Mouse (Mus musculus): ENCODE data around the gene Hoxc4. TPM values are rescaled to one million over a fixed set of nuclear protein-coding genes. Genes with fewer than 3 reads are reported as not detected.
A peak's percentile ranks its signal among the peaks of the same experiment; 100 is the strongest.

Gene Hoxc4
- polyA plus RNA-seq, 1 experiment from 2014 or later: 0.11 TPM

- Histone ChIP-seq H3K36me3 (no peaks in the 10 kb centered on the region), H3K4me3 (replicated peaks) (no peak overlapping the region), H3K27me3 (peaks cover 100% of the 10 kb centered on the region), H3K27ac (no peak overlapping the region), H3K4me2 (replicated peaks) (no peak overlapping the region), H3K4me1 (replicated peaks) (no peaks in the 10 kb centered on the region), H3K9me3 (no peaks in the 10 kb centered on the region), H3K9ac (replicated peaks) (no peak overlapping the region)
- WGBS: 5% methylated on average over 5 of the region's 5 CpGs
- ATAC-seq: no peak
These were observed 12.9 kb upstream of the Hoxc4 start for GRCm38 (mm10) chr15:103005797-103006196.

- 8% methylated on average over 1 of the region's 1 CpGs for WGBS
- no peak overlapping the region for H3K9ac ChIP-seq (replicated peaks)
- H3K27me3 ChIP-seq: peaks cover 100% of the 10 kb centered on the region
- H3K9me3 ChIP-seq: no peaks in the 10 kb centered on the region
- no peak for ATAC-seq
- H3K4me3 ChIP-seq (replicated peaks): no peak overlapping the region
- no peaks in the 10 kb centered on the region for H3K36me3 ChIP-seq
- H3K4me2 ChIP-seq (replicated peaks): no peak overlapping the region
- no peaks in the 10 kb centered on the region for H3K4me1 ChIP-seq (replicated peaks)
- no peak overlapping the region for H3K27ac ChIP-seq
These were observed 12.4 kb upstream of the Hoxc4 start for GRCm38 (mm10) chr15:103006326-103006725.

GRCm38 (mm10) chr15:103009265-103010111 lies 9.2 kb upstream of the Hoxc4 start:
- no peak for ATAC-seq
- no peak overlapping the region for H3K27ac ChIP-seq

GRCm38 (mm10) chr15:103010112-103010846 lies 8.5 kb upstream of the Hoxc4 start:
- H3K27me3 ChIP-seq: peaks cover 99% of the 10 kb centered on the region
- H3K36me3 ChIP-seq: no peaks in the 10 kb centered on the region
- ATAC-seq: no peak
- H3K4me2 ChIP-seq (replicated peaks): no peak overlapping the region
- H3K4me1 ChIP-seq (replicated peaks): peaks cover 7% of the 10 kb centered on the region; the same call in 1 of the 2 replicates
- WGBS: under 1% methylated on average over 31 of the region's 31 CpGs
- H3K9me3 ChIP-seq: no peaks in the 10 kb centered on the region
- H3K27ac ChIP-seq: no peak overlapping the region
- H3K9ac ChIP-seq (replicated peaks): no peak overlapping the region
- H3K4me3 ChIP-seq (replicated peaks): no peak overlapping the region

More at GRCm38 (mm10) chr15:103009265-103010111, 9.2 kb upstream of the Hoxc4 start:
- peaks cover 99% of the 10 kb centered on the region for H3K27me3 ChIP-seq
- peaks cover 7% of the 10 kb centered on the region; the same call in 1 of the 2 replicates for H3K4me1 ChIP-seq (replicated peaks)
- H3K9me3 ChIP-seq: no peaks in the 10 kb centered on the region
- H3K9ac ChIP-seq (replicated peaks): no peak overlapping the region
- no peak overlapping the region for H3K4me2 ChIP-seq (replicated peaks)
- no peak overlapping the region for H3K4me3 ChIP-seq (replicated peaks)
- WGBS: 1% methylated on average over 27 of the region's 27 CpGs
- no peaks in the 10 kb centered on the region for H3K36me3 ChIP-seq

GRCm38 (mm10) chr15:103010847-103011555 lies 7.7 kb upstream of the Hoxc4 start:
- ATAC-seq: no peak
- Histone ChIP-seq H3K4me1 (replicated peaks) (peaks cover 7% of the 10 kb centered on the region; the same call in 1 of the 2 replicates), H3K27ac (no peak overlapping the region), H3K4me2 (replicated peaks) (no peak overlapping the region), H3K36me3 (no peaks in the 10 kb centered on the region), H3K9ac (replicated peaks) (no peak overlapping the region), H3K27me3 (peaks cover 99% of the 10 kb centered on the region), H3K4me3 (replicated peaks) (no peak overlapping the region), H3K9me3 (no peaks in the 10 kb centered on the region)
- WGBS: under 1% methylated on average over 28 of the region's 28 CpGs

GRCm38 (mm10) chr15:103011928-103012486 lies 6.7 kb upstream of the Hoxc4 start:
- H3K4me3 ChIP-seq (replicated peaks): no peak overlapping the region
- ATAC-seq: no peak
- H3K27ac ChIP-seq: no peak overlapping the region
- WGBS: 1% methylated on average over 26 of the region's 26 CpGs
- peaks cover 7% of the 10 kb centered on the region; the same call in 1 of the 2 replicates for H3K4me1 ChIP-seq (replicated peaks)
- no peaks in the 10 kb centered on the region for H3K9me3 ChIP-seq
- H3K36me3 ChIP-seq: no peaks in the 10 kb centered on the region
- no peak overlapping the region for H3K9ac ChIP-seq (replicated peaks)
- H3K4me2 ChIP-seq (replicated peaks): no peak overlapping the region
- peaks cover 99% of the 10 kb centered on the region for H3K27me3 ChIP-seq

- Histone ChIP-seq H3K27me3 (peaks cover 99% of the 10 kb centered on the region), H3K36me3 (no peaks in the 10 kb centered on the region), H3K4me3 (replicated peaks) (no peak overlapping the region), H3K9ac (replicated peaks) (no peak overlapping the region), H3K4me1 (replicated peaks) (peaks cover 7% of the 10 kb centered on the region; the same call in 1 of the 2 replicates), H3K27ac (no peak overlapping the region), H3K4me2 (replicated peaks) (0 out of 2 replicates have a peak overlapping the region, but pooled peaks have one; percentile 13), H3K9me3 (no peaks in the 10 kb centered on the region)
- 3% methylated on average over 17 of the region's 17 CpGs for WGBS
- no peak for ATAC-seq
These were observed 5.3 kb upstream of the Hoxc4 start for GRCm38 (mm10) chr15:103013238-103013984.

GRCm38 (mm10) chr15:103014166-103015008 lies 4.3 kb upstream of the Hoxc4 start:
- peaks cover 7% of the 10 kb centered on the region; the same call in 1 of the 2 replicates for H3K4me1 ChIP-seq (replicated peaks)
- peak; percentile 50; the same call in 1 of the 2 replicates for ATAC-seq
- under 1% methylated on average over 54 of the region's 57 CpGs for WGBS
- H3K36me3 ChIP-seq: no peaks in the 10 kb centered on the region
- peak overlapping the region; percentile 9; the same call in 1 of the 2 replicates for H3K4me3 ChIP-seq (replicated peaks)
- no peak overlapping the region for H3K9ac ChIP-seq (replicated peaks)
- peaks cover 99% of the 10 kb centered on the region for H3K27me3 ChIP-seq
- H3K9me3 ChIP-seq: no peaks in the 10 kb centered on the region
- 0 out of 2 replicates have a peak overlapping the region, but pooled peaks have one; percentile 13 for H3K4me2 ChIP-seq (replicated peaks)
- no peak overlapping the region for H3K27ac ChIP-seq

- under 1% methylated on average over 28 of the region's 28 CpGs for WGBS
- H3K4me1 ChIP-seq (replicated peaks): peaks cover 7% of the 10 kb centered on the region; the same call in 1 of the 2 replicates
- no peak overlapping the region for H3K4me3 ChIP-seq (replicated peaks)
- no peak overlapping the region for H3K27ac ChIP-seq
- peaks cover 99% of the 10 kb centered on the region for H3K27me3 ChIP-seq
- no peaks in the 10 kb centered on the region for H3K9me3 ChIP-seq
- H3K4me2 ChIP-seq (replicated peaks): no peak overlapping the region
- no peaks in the 10 kb centered on the region for H3K36me3 ChIP-seq
- no peak overlapping the region for H3K9ac ChIP-seq (replicated peaks)
- ATAC-seq: no peak
These were observed 3.7 kb upstream of the Hoxc4 start for GRCm38 (mm10) chr15:103015009-103015399.

- Histone ChIP-seq H3K4me3 (replicated peaks) (no peak overlapping the region), H3K9ac (replicated peaks) (no peak overlapping the region), H3K27ac (no peak overlapping the region), H3K27me3 (peaks cover 99% of the 10 kb centered on the region), H3K4me1 (replicated peaks) (peaks cover 7% of the 10 kb centered on the region; the same call in 1 of the 2 replicates), H3K36me3 (no peaks in the 10 kb centered on the region), H3K9me3 (no peaks in the 10 kb centered on the region), H3K4me2 (replicated peaks) (no peak overlapping the region)
- under 1% methylated on average over 19 of the region's 19 CpGs for WGBS
- ATAC-seq: no peak
These were observed 3.1 kb upstream of the Hoxc4 start for GRCm38 (mm10) chr15:103015406-103016166.
